Mouse (Mus musculus): ENCODE data around the gene Hspb1.

The Hspb1 gene

GRCm38 (mm10) chr5:135884641-135885040 is 3.1 kb upstream of the Hspb1 start:
- in situ Hi-C loops (cut with MboI, MseI): no loop called here

- in situ Hi-C loops (cut with MboI, MseI): no loop called here
Observed at GRCm38 (mm10) chr5:135888405-135889215, 891 bp downstream of the Hspb1 start.

- in situ Hi-C loops (cut with MboI, MseI): loop anchor here (10.0 kb wide), 1 partner anchor 824 kb away; no protein-coding TSS in a partner anchor
Observed at GRCm38 (mm10) chr5:135890323-135890722, 2.6 kb downstream of the Hspb1 start.

- in situ Hi-C loops (cut with MboI, MseI): loop anchor here (10.0 kb wide), 1 partner anchor 824 kb away; no protein-coding TSS in a partner anchor
Observed at GRCm38 (mm10) chr5:135890920-135891319, 3.2 kb downstream of the Hspb1 start.

- in situ Hi-C loops (cut with MboI, MseI): loop anchor here (10.0 kb wide), 1 partner anchor 822 kb away; no protein-coding TSS in a partner anchor
Observed at GRCm38 (mm10) chr5:135892589-135893351, 5.1 kb downstream of the Hspb1 start.

GRCm38 (mm10) chr5:135894958-135895357 is 7.2 kb downstream of the Hspb1 start:
- in situ Hi-C loops (cut with MboI, MseI): loop anchor here (10.0 kb wide), 1 partner anchor 820 kb away; no protein-coding TSS in a partner anchor

GRCm38 (mm10) chr5:135898028-135898427 is 10.3 kb downstream of the Hspb1 start:
- in situ Hi-C loops (cut with MboI, MseI): loop anchor here (10.0 kb wide), 1 partner anchor 817 kb away; no protein-coding TSS in a partner anchor

- in situ Hi-C loops (cut with MboI, MseI): loop anchor here (10.0 kb wide), 1 partner anchor 816 kb away; no protein-coding TSS in a partner anchor
Observed at GRCm38 (mm10) chr5:135898995-135899394, 11.3 kb downstream of the Hspb1 start.

- in situ Hi-C loops (cut with MboI, MseI): loop anchor here (10.0 kb wide), 1 partner anchor 815 kb away; no protein-coding TSS in a partner anchor
Observed at GRCm38 (mm10) chr5:135899833-135900232, 12.1 kb downstream of the Hspb1 start.

GRCm38 (mm10) chr5:135900701-135901100 is 13.0 kb downstream of the Hspb1 start:
- in situ Hi-C loops (cut with MboI, MseI): no loop called here

GRCm38 (mm10) chr5:135901354-135902095 is 13.8 kb downstream of the Hspb1 start:
- in situ Hi-C loops (cut with MboI, MseI): no loop called here

- in situ Hi-C loops (cut with MboI, MseI): no loop called here
Observed at GRCm38 (mm10) chr5:135903058-135903457, 15.3 kb downstream of the Hspb1 start.

GRCm38 (mm10) chr5:135903551-135904151 is 15.9 kb downstream of the Hspb1 start:
- in situ Hi-C loops (cut with MboI, MseI): no loop called here

GRCm38 (mm10) chr5:135904259-135904658 is 16.5 kb downstream of the Hspb1 start:
- in situ Hi-C loops (cut with MboI, MseI): no loop called here

GRCm38 (mm10) chr5:135905320-135906225 is 17.9 kb downstream of the Hspb1 start:
- in situ Hi-C loops (cut with MboI, MseI): no loop called here

GRCm38 (mm10) chr5:135906846-135907245 is 19.1 kb downstream of the Hspb1 start:
- in situ Hi-C loops (cut with MboI, MseI): no loop called here

- in situ Hi-C loops (cut with MboI, MseI): no loop called here
Observed at GRCm38 (mm10) chr5:135907256-135907655, 19.5 kb downstream of the Hspb1 start.

GRCm38 (mm10) chr5:135908185-135908584 is 20.5 kb downstream of the Hspb1 start:
- in situ Hi-C loops (cut with MboI, MseI): no loop called here

GRCm38 (mm10) chr5:135908989-135909388 is 21.3 kb downstream of the Hspb1 start:
- in situ Hi-C loops (cut with MboI, MseI): no loop called here

GRCm38 (mm10) chr5:135909646-135910045 is 21.9 kb downstream of the Hspb1 start:
- in situ Hi-C loops (cut with MboI, MseI): no loop called here
